Mouse (Mus musculus) heart, embryonic 11.5 days (tissue): Measurements from ENCODE around the gene Obsl1. TPM values are rescaled to one million over a fixed set of nuclear protein-coding genes. Genes with fewer than 3 reads are reported as not detected.
A peak's percentile ranks its signal among the peaks of the same experiment; 100 is the strongest.

Experiments used
- ATAC-seq: fragments of 200-750 bp; cut with Nextera tagmentation; replicated peaks from 2 replicates; pipeline ENCODE4 v1.8.0; 2017; ENCODE audit warnings: moderate library complexity; ENCODE audit not compliant: insufficient number of reproducible peaks, low FRiP score, low TSS enrichment
- H3K27ac ChIP-seq: fragments of 300-500 bp; sonication (generic); 2 replicates; pipeline ENCODE4 v1.5.1; 2014; ENCODE audit warnings: mild to moderate bottlenecking, low read depth, low read length
- H3K27me3 ChIP-seq: fragments of 300-500 bp; sonication (generic); 2 replicates; pipeline ENCODE4 v1.6.1; 2014; ENCODE audit warnings: mild to moderate bottlenecking, low read length, mixed read lengths; ENCODE audit not compliant: control insufficient read depth, insufficient read depth
- H3K36me3 ChIP-seq: fragments of 300-500 bp; sonication (generic); 2 replicates; pipeline ENCODE4 v1.6.1; 2014; ENCODE audit warnings: mild to moderate bottlenecking, low read length, moderate library complexity, mixed read lengths; ENCODE audit not compliant: control insufficient read depth, insufficient read depth
- H3K4me1 ChIP-seq: fragments of 300-500 bp; sonication (generic); 2 replicates; pipeline ENCODE4 v1.6.1; 2014; ENCODE audit warnings: low read length; ENCODE audit not compliant: control insufficient read depth, insufficient read depth
- H3K4me2 ChIP-seq: fragments of 300-500 bp; sonication (generic); 2 replicates; pipeline ENCODE4 v1.6.1; 2014; ENCODE audit warnings: mild to moderate bottlenecking, moderate library complexity
- H3K4me3 ChIP-seq: fragments of 300-500 bp; sonication (generic); 2 replicates; pipeline ENCODE4 v1.5.1; 2014; ENCODE audit warnings: low read depth, low read length
- H3K9ac ChIP-seq: fragments of 300-500 bp; sonication (generic); 2 replicates; pipeline ENCODE4 v1.6.1; 2014; ENCODE audit warnings: mild to moderate bottlenecking, low read depth, low read length, moderate library complexity
- H3K9me3 ChIP-seq: fragments of 300-500 bp; sonication (generic); replicated peaks from 2 replicates; pipeline ENCODE4 v1.6.1; 2016; ENCODE audit warnings: low read length; ENCODE audit not compliant: control insufficient read depth
- WGBS: fragments of 180-500 bp; shearing (Covaris S2); extraction: QIAGEN DNeasy Blood & Tissue Kit; methylation state at CpG from one replicate; pipeline ENCODE4 v1.1.7; 2014; ENCODE audit not compliant: insufficient replicate concordance; 5-methylcytosine and 5-hydroxymethylcytosine counted together
- polyA plus RNA-seq: library from polyadenylated mRNA; unstranded; fragments of >200 nt; fragmentation: Nextera tagmentation; extraction: Ambion mirVana; gene quantifications from 2 replicates; pipeline ENCODE4 v1.2.1, GENCODE M21; 2014

The Obsl1 gene
- polyA plus RNA-seq, 1 experiment from 2014 or later: 98.8 TPM

DNA sequence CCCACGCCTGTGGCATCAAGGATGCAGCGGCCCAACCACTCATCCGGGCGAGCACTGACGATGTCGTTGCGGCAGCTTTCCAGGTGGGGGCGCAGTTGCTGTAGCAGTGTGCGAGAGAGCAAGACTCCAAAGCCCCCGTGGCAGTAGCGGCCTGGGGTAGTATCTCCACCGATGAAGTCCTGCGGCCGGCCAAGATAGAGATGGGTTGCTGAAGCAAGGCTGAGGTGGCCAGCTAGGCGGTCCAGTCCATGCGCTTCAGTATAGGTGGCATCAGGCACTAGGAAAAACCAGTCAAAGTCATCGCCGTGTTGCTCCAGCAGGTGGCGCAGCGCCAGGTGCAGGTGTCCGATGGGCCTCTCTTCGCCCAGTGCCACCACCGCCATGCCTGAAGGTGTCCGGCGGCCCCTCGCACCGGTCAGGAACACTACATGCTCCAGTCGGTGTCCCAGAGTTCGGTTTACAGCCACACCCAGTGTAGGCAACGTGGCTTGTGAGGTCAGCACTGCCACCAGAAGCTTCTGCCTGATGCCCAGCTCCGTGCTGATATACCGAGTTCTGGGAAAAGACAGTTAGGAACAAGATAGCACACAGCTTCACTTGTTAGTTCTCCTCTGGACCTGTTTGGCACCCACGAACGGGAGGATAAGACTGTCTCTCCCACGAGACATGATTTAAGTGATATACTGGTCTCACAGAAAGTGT is 28.8 kb downstream of the Obsl1 start:
- Histone ChIP-seq H3K27me3 (peaks cover 34% of the 10 kb centered on the region), H3K4me1 (peaks cover 27% of the 10 kb centered on the region), H3K9ac (0 out of 2 replicates have a peak overlapping the region, but pooled peaks have one; percentile 22), H3K36me3 (peaks cover 22% of the 10 kb centered on the region), H3K27ac (no peak overlapping the region), H3K4me3 (peak overlapping the region; percentile 90), H3K4me2 (peak overlapping the region; percentile 83), H3K9me3 (no peaks in the 10 kb centered on the region)
- WGBS: 12% methylated on average over 35 of the region's 35 CpGs
- no peak for ATAC-seq

DNA sequence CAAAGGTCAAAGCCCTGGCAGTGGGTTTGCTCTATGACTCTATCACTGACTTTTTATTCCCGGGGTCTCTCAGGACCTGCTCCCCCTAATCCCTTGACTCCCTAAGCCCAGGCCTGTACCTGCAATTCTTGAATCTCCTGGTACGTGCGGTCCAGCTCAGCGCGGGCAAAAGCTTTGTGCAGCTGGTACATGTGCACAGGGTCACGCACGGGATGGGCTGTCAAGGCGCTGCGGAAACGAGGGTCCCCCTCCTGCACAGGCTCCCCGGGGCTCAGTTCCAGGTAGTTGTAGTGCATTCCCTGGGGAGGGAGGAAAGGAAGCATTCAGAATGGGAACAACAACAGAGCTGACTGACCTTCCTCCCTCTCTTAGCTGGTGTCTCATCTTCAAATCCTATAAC is 29.8 kb downstream of the Obsl1 start:
- peaks cover 27% of the 10 kb centered on the region for H3K4me1 ChIP-seq
- no peak for ATAC-seq
- H3K27me3 ChIP-seq: peaks cover 24% of the 10 kb centered on the region
- H3K27ac ChIP-seq: no peak overlapping the region
- peaks cover 22% of the 10 kb centered on the region for H3K36me3 ChIP-seq
- H3K4me3 ChIP-seq: no peak overlapping the region
- WGBS: 94% methylated on average over 11 of the region's 11 CpGs
- no peak overlapping the region for H3K9ac ChIP-seq
- no peak overlapping the region for H3K4me2 ChIP-seq
- no peaks in the 10 kb centered on the region for H3K9me3 ChIP-seq

- Histone ChIP-seq H3K9ac (no peak overlapping the region), H3K9me3 (no peaks in the 10 kb centered on the region), H3K4me1 (peaks cover 6% of the 10 kb centered on the region), H3K4me2 (no peak overlapping the region), H3K36me3 (no peaks in the 10 kb centered on the region), H3K27ac (no peak overlapping the region), H3K27me3 (peaks cover 27% of the 10 kb centered on the region), H3K4me3 (no peak overlapping the region)
- WGBS: 70% methylated on average over 17 of the region's 17 CpGs
- ATAC-seq: no peak
Observed at GRCm38 (mm10) chr1:75469287-75469825, 36.9 kb downstream of the Obsl1 start.

DNA sequence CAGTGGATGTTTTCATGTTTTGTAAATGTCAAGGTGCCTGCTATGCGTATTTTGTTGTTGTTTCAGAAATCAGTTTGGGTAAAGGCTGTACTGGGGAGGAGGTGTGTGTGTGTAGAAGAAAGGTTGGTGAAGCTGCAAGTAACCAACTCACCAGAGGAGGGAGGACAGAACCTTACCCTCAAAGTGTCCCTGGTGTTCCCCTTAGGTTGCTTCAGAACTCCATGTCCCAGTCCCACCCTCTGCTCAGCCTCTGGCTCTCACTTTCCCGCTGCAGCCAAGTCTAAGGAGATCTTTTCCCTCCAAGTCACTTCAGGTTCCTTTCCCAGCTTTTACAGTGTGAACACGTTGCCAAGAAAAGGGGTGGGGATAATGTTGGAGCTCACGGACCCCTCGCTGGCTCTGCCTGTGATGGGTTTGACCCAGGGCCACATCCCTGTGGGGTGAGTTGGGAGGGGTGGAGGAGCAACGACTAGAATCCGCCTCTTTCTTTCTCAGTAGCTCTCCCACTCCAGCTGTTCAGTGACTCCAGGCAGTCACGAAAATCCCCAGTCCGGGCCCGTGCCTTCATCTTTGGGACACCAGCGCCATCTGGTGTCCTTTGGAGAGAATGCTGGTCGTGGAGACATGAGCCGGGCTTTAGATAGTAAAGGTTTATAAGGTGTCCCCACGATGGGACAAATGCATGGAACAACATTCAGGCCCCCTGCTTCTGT is 38.9 kb downstream of the Obsl1 start:
- no peak overlapping the region for H3K4me3 ChIP-seq
- 6% methylated on average over 14 of the region's 14 CpGs for WGBS
- H3K36me3 ChIP-seq: no peaks in the 10 kb centered on the region
- H3K4me2 ChIP-seq: peak overlapping the region; percentile 16; the same call in 1 of the 2 replicates
- no peaks in the 10 kb centered on the region for H3K9me3 ChIP-seq
- H3K27me3 ChIP-seq: peaks cover 27% of the 10 kb centered on the region
- no peak overlapping the region for H3K27ac ChIP-seq
- peaks cover 20% of the 10 kb centered on the region for H3K4me1 ChIP-seq
- ATAC-seq: peak; percentile 47
- 0 out of 2 replicates have a peak overlapping the region, but pooled peaks have one; percentile 5 for H3K9ac ChIP-seq

GRCm38 (mm10) chr1:75463652-75464204 is 42.5 kb downstream of the Obsl1 start:
- 54% methylated on average over 5 of the region's 5 CpGs for WGBS
- no peaks in the 10 kb centered on the region for H3K36me3 ChIP-seq
- no peak overlapping the region for H3K4me3 ChIP-seq
- ATAC-seq: no peak
- no peaks in the 10 kb centered on the region for H3K9me3 ChIP-seq
- peak overlapping the region; percentile 18; the same call in 1 of the 2 replicates for H3K4me2 ChIP-seq
- H3K4me1 ChIP-seq: peaks cover 24% of the 10 kb centered on the region
- H3K9ac ChIP-seq: no peak overlapping the region
- H3K27me3 ChIP-seq: peaks cover 27% of the 10 kb centered on the region
- H3K27ac ChIP-seq: no peak overlapping the region

GRCm38 (mm10) chr1:75462636-75463035 is 43.6 kb downstream of the Obsl1 start:
- Histone ChIP-seq H3K27me3 (peaks cover 25% of the 10 kb centered on the region), H3K9me3 (no peaks in the 10 kb centered on the region), H3K4me2 (no peak overlapping the region), H3K4me1 (peaks cover 35% of the 10 kb centered on the region), H3K27ac (no peak overlapping the region), H3K4me3 (no peak overlapping the region), H3K9ac (no peak overlapping the region), H3K36me3 (no peaks in the 10 kb centered on the region)
- no peak for ATAC-seq
- WGBS: 28% methylated on average over 1 of the region's 1 CpGs

DNA sequence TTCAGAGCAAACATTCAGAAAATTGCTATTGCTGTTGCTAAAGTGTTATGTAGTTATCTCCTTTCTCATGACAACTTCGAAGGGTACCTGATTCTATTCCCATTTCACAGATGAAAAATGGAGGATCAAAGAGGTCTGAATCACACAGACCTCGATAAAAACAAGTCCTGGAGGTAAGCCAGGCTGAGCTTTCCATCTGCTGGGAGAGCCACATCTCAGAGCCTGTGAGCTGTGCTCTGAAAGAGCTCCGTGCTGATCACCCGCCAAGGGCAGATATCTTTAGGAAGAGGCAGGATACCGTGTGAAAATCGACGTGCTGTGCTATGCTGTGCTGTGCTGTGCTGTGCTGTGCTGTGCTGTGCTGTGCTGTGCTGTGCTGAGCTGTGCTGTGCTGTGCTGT is 46.0 kb downstream of the Obsl1 start:
- no peak for ATAC-seq
- Histone ChIP-seq H3K27me3 (peaks cover 39% of the 10 kb centered on the region), H3K27ac (no peak overlapping the region), H3K9me3 (no peaks in the 10 kb centered on the region), H3K4me1 (peaks cover 47% of the 10 kb centered on the region), H3K4me2 (no peak overlapping the region), H3K9ac (no peak overlapping the region), H3K4me3 (no peak overlapping the region), H3K36me3 (no peaks in the 10 kb centered on the region)
- WGBS: 50% methylated on average over 7 of the region's 7 CpGs

- H3K27me3 ChIP-seq: peaks cover 50% of the 10 kb centered on the region
- no peak overlapping the region; the same call in 1 of the 2 replicates for H3K27ac ChIP-seq
- peak overlapping the region; percentile 16 for H3K4me3 ChIP-seq
- peak overlapping the region; percentile 55 for H3K4me2 ChIP-seq
- peaks cover 42% of the 10 kb centered on the region for H3K4me1 ChIP-seq
- no peaks in the 10 kb centered on the region for H3K9me3 ChIP-seq
- ATAC-seq: no peak
- H3K36me3 ChIP-seq: no peaks in the 10 kb centered on the region
- peak overlapping the region; percentile 28; the same call in 1 of the 2 replicates for H3K9ac ChIP-seq
- WGBS: 16% methylated on average over 23 of the region's 23 CpGs
Observed at GRCm38 (mm10) chr1:75458789-75459684, 47.2 kb downstream of the Obsl1 start.
